Mouse (Mus musculus) spleen, adult 2 months (tissue): ENCODE results near the gene Acnat1. TPM values are rescaled to one million over a fixed set of nuclear protein-coding genes. Genes with fewer than 3 reads are reported as not detected.
"Not testable (repeated sequence)": the region's sequence is repeated elsewhere in the genome, so short reads cannot be mapped to it uniquely, and the experiment has no call there.

Experiments
- DNase-seq, 2 experiments: peaks; one replicate each; pipeline versions ENCODE4 v3.0.0 to v3.0.0-alpha.2; 2012 to 2021; ENCODE audit warnings: low spot score in 2 of 2, low read depth in 1 of 2
- H3K27ac ChIP-seq: fragments of 200-500 bp; 2 replicates; pipeline ENCODE4 v1.5.1; 2012; ENCODE audit warnings: low read length, inconsistent platforms; ENCODE audit not compliant: insufficient read depth
- H3K27me3 ChIP-seq: fragments of 200-500 bp; 2 replicates; pipeline ENCODE4 v1.6.1; 2012; ENCODE audit warnings: mild to moderate bottlenecking, moderate library complexity, low read length, inconsistent platforms; ENCODE audit not compliant: control insufficient read depth, insufficient read depth
- H3K36me3 ChIP-seq: fragments of 200-500 bp; 2 replicates; pipeline ENCODE4 v1.6.1; 2012; ENCODE audit warnings: mild to moderate bottlenecking, low read length, inconsistent platforms; ENCODE audit not compliant: control insufficient read depth, insufficient read depth
- H3K4me1 ChIP-seq: fragments of 200-500 bp; 2 replicates; pipeline ENCODE4 v1.6.1; 2011; ENCODE audit warnings: inconsistent platforms; ENCODE audit not compliant: control insufficient read depth, insufficient read depth, insufficient read length
- H3K4me3 ChIP-seq: fragments of 200-500 bp; 2 replicates; pipeline ENCODE4 v1.5.1; 2011; ENCODE audit warnings: mild to moderate bottlenecking, inconsistent platforms; ENCODE audit not compliant: insufficient read depth, insufficient read length; ENCODE audit errors: extremely low read depth
- CTCF ChIP-seq: fragments of 200-500 bp; IDR thresholded peaks from 2 replicates; pipeline ENCODE4 v1.5.1; 2011; ENCODE audit warnings: mild to moderate bottlenecking, inconsistent platforms; ENCODE audit not compliant: insufficient read depth, insufficient read length, insufficient replicate concordance; ENCODE audit errors: extremely low read depth
- POLR2A ChIP-seq: fragments of 200-500 bp; IDR thresholded peaks from 2 replicates; pipeline ENCODE4 v1.6.1; 2011; ENCODE audit warnings: low read depth, low read length, inconsistent platforms
- WGBS: fragments of 180-500 bp; shearing (Covaris S2); methylation state at CpG from one replicate; pipeline ENCODE4 v1.1.7; 2018; 5-methylcytosine and 5-hydroxymethylcytosine counted together
- polyA plus RNA-seq: library from polyadenylated mRNA; depleted of rRNA; stranded (reverse); fragments of >200 nt; gene quantifications from 2 replicates; pipeline ENCODE4 v1.2.3, GENCODE M21; 2012

Gene Acnat1
- polyA plus RNA-seq, 1 experiment = not detected

GRCm38 (mm10) chr4:49512636-49513035 lies 38.9 kb upstream of the Acnat1 start:
- 95% methylated on average over 4 of the region's 4 CpGs for WGBS
- DNase-seq = no peak
- no peak overlapping the region for H3K4me3 ChIP-seq
- TF ChIP-seq CTCF (no peak), POLR2A (no peak)
- H3K4me1 ChIP-seq = no peaks in the 10 kb centered on the region
- no peaks in the 10 kb centered on the region for H3K27me3 ChIP-seq
- H3K27ac ChIP-seq = no peak overlapping the region
- peaks cover 12% of the 10 kb centered on the region for H3K36me3 ChIP-seq

- 94% methylated on average over 1 of the region's 1 CpGs for WGBS
- H3K4me3 ChIP-seq, H3K27ac ChIP-seq, H3K27me3 ChIP-seq, H3K4me1 ChIP-seq, DNase-seq: not testable (repeated sequence)
- peaks cover 12% of the 10 kb centered on the region for H3K36me3 ChIP-seq
Observed at GRCm38 (mm10) chr4:49510236-49510835, 36.6 kb upstream of the Acnat1 start.

DNA sequence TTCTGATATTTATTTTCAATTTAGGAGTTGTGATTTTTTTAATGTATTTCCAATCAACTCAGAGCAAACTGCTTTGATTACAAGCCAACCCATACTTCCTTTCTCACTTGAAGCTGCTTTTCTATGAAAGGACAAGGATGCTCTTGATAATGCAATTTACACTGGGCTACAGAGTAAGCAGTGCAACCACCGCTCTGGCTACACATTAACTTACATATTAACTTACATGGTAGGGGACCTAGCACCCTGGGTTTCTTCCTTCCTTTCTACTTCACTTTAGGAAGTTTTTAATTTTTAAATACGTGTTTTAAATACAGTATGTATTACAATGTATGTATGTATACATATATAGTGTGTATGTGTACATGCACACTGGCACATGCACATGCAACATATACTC lies 35.5 kb upstream of the Acnat1 start:
- 93% methylated on average over 2 of the region's 2 CpGs for WGBS
- Histone ChIP-seq H3K4me1 (no peaks in the 10 kb centered on the region), H3K4me3 (no peak overlapping the region), H3K36me3 (peaks cover 11% of the 10 kb centered on the region), H3K27me3 (no peaks in the 10 kb centered on the region), H3K27ac (no peak overlapping the region)
- DNase-seq = no peak
- TF ChIP-seq POLR2A (no peak), CTCF (no peak)

GRCm38 (mm10) chr4:49506386-49506785 lies 32.7 kb upstream of the Acnat1 start, which contains the start of gene Baat:
TSS of gene Baat (minus strand) at chr4:49506557.
- H3K4me1 ChIP-seq = no peaks in the 10 kb centered on the region
- 60% methylated on average over 3 of the region's 3 CpGs for WGBS
- no peaks in the 10 kb centered on the region for H3K27me3 ChIP-seq
- no peak within 1 kb of the TSS for H3K4me3 ChIP-seq
- no peak within 1 kb of the TSS for H3K27ac ChIP-seq
- no peaks in the 10 kb centered on the region for H3K36me3 ChIP-seq
- no peak for TF ChIP-seq POLR2A
- TF ChIP-seq CTCF = no peak
- DNase-seq = no peak

DNA sequence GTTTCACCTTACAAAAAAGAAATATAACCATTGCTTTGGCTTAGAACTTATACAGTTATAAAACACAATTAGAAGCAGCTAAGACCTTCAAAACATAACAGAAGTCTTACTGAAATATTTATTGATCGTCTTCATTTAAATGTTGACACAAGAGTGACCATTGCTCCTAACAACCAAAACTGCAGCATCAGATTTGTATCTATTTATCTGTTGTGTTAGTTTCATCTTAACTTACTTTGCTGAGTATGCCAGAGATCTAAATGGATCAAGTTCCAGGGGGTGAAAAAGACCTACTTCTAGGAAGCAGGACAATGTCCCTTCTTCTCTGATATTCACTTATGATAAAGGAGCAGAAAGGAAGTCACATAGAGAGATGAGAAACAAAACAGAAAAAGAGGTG lies 29.9 kb upstream of the Acnat1 start:
- WGBS = 94% methylated on average over 1 of the region's 1 CpGs
- no peak for DNase-seq
- Histone ChIP-seq H3K27ac (no peak overlapping the region), H3K4me1 (no peaks in the 10 kb centered on the region), H3K27me3 (no peaks in the 10 kb centered on the region), H3K36me3 (no peaks in the 10 kb centered on the region), H3K4me3 (no peak overlapping the region)
- TF ChIP-seq CTCF (no peak), POLR2A (no peak)

- H3K36me3 ChIP-seq, H3K4me3 ChIP-seq, DNase-seq, H3K4me1 ChIP-seq, H3K27me3 ChIP-seq, H3K27ac ChIP-seq: not testable (repeated sequence)
- WGBS = 84% methylated on average over 3 of the region's 3 CpGs
Observed at GRCm38 (mm10) chr4:49485934-49486650, 12.4 kb upstream of the Acnat1 start.

DNA sequence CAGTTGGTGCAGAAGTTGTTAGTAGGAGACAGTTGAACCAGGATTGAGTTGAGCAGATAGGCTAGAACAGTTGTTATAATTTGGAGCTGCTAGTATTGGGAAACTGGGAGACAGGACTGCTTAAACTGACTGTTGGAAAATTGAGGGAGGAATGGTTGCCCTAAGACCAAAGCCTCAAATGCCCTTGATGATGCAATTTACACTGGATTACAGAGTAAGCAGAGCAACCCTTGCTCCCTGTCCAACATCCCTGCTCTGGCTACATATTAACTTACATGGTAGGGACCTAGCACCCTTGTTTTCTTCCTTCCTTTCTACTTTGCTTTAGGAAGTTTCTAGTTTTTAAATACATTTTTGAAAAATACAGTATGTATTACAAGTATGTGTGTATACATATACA lies 11.7 kb upstream of the Acnat1 start:
- no peak for DNase-seq
- Histone ChIP-seq H3K27me3 (no peaks in the 10 kb centered on the region), H3K36me3 (no peaks in the 10 kb centered on the region), H3K4me1 (no peaks in the 10 kb centered on the region), H3K27ac (no peak overlapping the region), H3K4me3 (no peak overlapping the region)
- TF ChIP-seq CTCF = no peak
